Mouse (Mus musculus) CH12.LX (cell line): ENCODE results near the gene Akp3. TPM values are rescaled to one million over a fixed set of nuclear protein-coding genes. Genes with fewer than 3 reads are reported as not detected.

Source experiments
- DNase-seq: peaks from one replicate; pipeline ENCODE4 v3.0.0-alpha.2; 2013; ENCODE audit errors: extremely low read depth
- H3K27ac ChIP-seq: 2 replicates; pipeline ENCODE4 v1.5.1; 2012; ENCODE audit warnings: low read depth, mild to moderate bottlenecking, control low read depth, moderate library complexity; ENCODE audit not compliant: insufficient read depth
- H3K27me3 ChIP-seq: replicated peaks from 2 replicates; pipeline ENCODE3; 2012; ENCODE audit warnings: inconsistent platforms
- H3K36me3 ChIP-seq, 2 experiments: replicated peaks in 1 of 2; 2 replicates each; pipeline versions ENCODE3 to v1.6.1; 2012; ENCODE audit warnings: inconsistent platforms in 1 of 2, low read length in 1 of 2, mild to moderate bottlenecking in 1 of 2, mixed read lengths in 1 of 2, moderate library complexity in 1 of 2; ENCODE audit not compliant: control insufficient read depth in 1 of 2, insufficient read depth in 1 of 2
- H3K4me1 ChIP-seq, 2 experiments: 2 replicates each; pipeline ENCODE4 v1.6.1; 2012; ENCODE audit warnings: inconsistent platforms in 1 of 2, moderate library complexity in 1 of 2; ENCODE audit not compliant: insufficient read depth in 2 of 2, control insufficient read depth in 1 of 2
- H3K4me2 ChIP-seq: 2 replicates; pipeline ENCODE4 v1.6.1; 2012; ENCODE audit warnings: low read depth, mild to moderate bottlenecking, control low read depth; ENCODE audit not compliant: poor library complexity, insufficient read depth, severe bottlenecking
- H3K4me3 ChIP-seq, 3 experiments: fragments of 150-350 bp in 1 of 3; sonication (generic) in 1 of 3; replicated peaks in 1 of 3; 2 replicates each; pipeline versions ENCODE3 to v1.5.1; 2011 to 2012; ENCODE audit warnings: low read depth in 2 of 3, low read length in 2 of 3, mild to moderate bottlenecking in 2 of 3, moderate library complexity in 2 of 3, control low read depth in 1 of 3, improper control_type of control experiment in 1 of 3, inconsistent platforms in 1 of 3, mixed read lengths in 1 of 3; ENCODE audit not compliant: poor library complexity in 1 of 3
- H3K79me2 ChIP-seq: replicated peaks from 2 replicates; pipeline ENCODE4 v1.6.1; 2012; ENCODE audit warnings: mild to moderate bottlenecking, moderate library complexity; ENCODE audit not compliant: control insufficient read depth, poor library complexity, insufficient read depth, severe bottlenecking; ENCODE audit errors: extremely low read depth
- H3K9ac ChIP-seq: 2 replicates; pipeline ENCODE4 v1.6.1; 2012; ENCODE audit warnings: low read depth, mild to moderate bottlenecking, control low read depth, moderate library complexity; ENCODE audit not compliant: insufficient read depth
- H3K9me3 ChIP-seq: replicated peaks from 2 replicates; pipeline ENCODE3; 2012; ENCODE audit warnings: low read length, inconsistent platforms, mixed read lengths
- BHLHE40 ChIP-seq: IDR thresholded peaks from 2 replicates; pipeline ENCODE4 v1.6.1; 2011; ENCODE audit warnings: mild to moderate bottlenecking, low read depth, low read length, improper control_type of control experiment
- E2F4 ChIP-seq: IDR thresholded peaks from 2 replicates; pipeline ENCODE4 v1.6.1; 2011; ENCODE audit warnings: low read depth, low read length, improper control_type of control experiment; ENCODE audit not compliant: insufficient replicate concordance
- HCFC1 ChIP-seq: IDR thresholded peaks from 2 replicates; pipeline ENCODE4 v1.6.1; 2012; ENCODE audit warnings: low read depth, mild to moderate bottlenecking, inconsistent platforms, low read length, improper control_type of control experiment
- IRF4 ChIP-seq: IDR thresholded peaks from 2 replicates; pipeline ENCODE4 v1.6.1; 2014; ENCODE audit warnings: low read depth, mild to moderate bottlenecking, inconsistent platforms, low read length, improper control_type of control experiment
- JUN ChIP-seq: IDR thresholded peaks from 2 replicates; pipeline ENCODE4 v1.6.1; 2011; ENCODE audit warnings: low read depth, mild to moderate bottlenecking, low read length, improper control_type of control experiment, moderate library complexity; ENCODE audit not compliant: insufficient read depth
- MEF2A ChIP-seq: IDR thresholded peaks from 2 replicates; pipeline ENCODE4 v1.6.1; 2014; ENCODE audit warnings: low read depth, mild to moderate bottlenecking, inconsistent platforms, low read length, improper control_type of control experiment, borderline replicate concordance
- NRF1 ChIP-seq: IDR thresholded peaks from 2 replicates; pipeline ENCODE4 v1.6.1; 2014; ENCODE audit warnings: low read depth, mild to moderate bottlenecking, inconsistent platforms, low read length, improper control_type of control experiment, moderate library complexity
- POLR2A ChIP-seq: IDR thresholded peaks from 2 replicates; pipeline ENCODE4 v1.6.1; 2011; ENCODE audit warnings: low read depth, mild to moderate bottlenecking, improper control_type of control experiment, low read length
- RAD21 ChIP-seq: IDR thresholded peaks from 2 replicates; pipeline ENCODE4 v1.6.1; 2011; ENCODE audit warnings: low read depth, mild to moderate bottlenecking, low read length, improper control_type of control experiment, moderate library complexity
- SMC3 ChIP-seq: IDR thresholded peaks from 2 replicates; pipeline ENCODE4 v1.6.1; 2011; ENCODE audit warnings: low read depth, low read length, improper control_type of control experiment
- TBP ChIP-seq: conservative IDR thresholded peaks from 2 replicates; pipeline ENCODE4 v1.6.1; 2011; ENCODE audit warnings: low read depth, low read length, improper control_type of control experiment
- TCF12 ChIP-seq: IDR thresholded peaks from 2 replicates; pipeline ENCODE4 v1.6.1; 2014; ENCODE audit warnings: low read depth, mild to moderate bottlenecking, inconsistent platforms, low read length, improper control_type of control experiment
- USF1 ChIP-seq: IDR thresholded peaks from 2 replicates; pipeline ENCODE4 v1.6.1; 2014; ENCODE audit warnings: low read depth, mild to moderate bottlenecking, inconsistent platforms, low read length, improper control_type of control experiment
- ZKSCAN1 ChIP-seq: IDR thresholded peaks from 2 replicates; pipeline ENCODE4 v1.6.1; 2012; ENCODE audit warnings: low read depth, inconsistent platforms, low read length, improper control_type of control experiment, borderline replicate concordance
- dilution Hi-C: fragments of 300-500 bp; cut with MboI; formaldehyde crosslinking; loops from 2 replicates; pipeline ENCODE4 v1.14.3; 2020; ENCODE audit warnings: low sequenced_read_pairs; ENCODE audit not compliant: extremely low pct_unique_long_range_greater_than_20kb, extremely low pct_ligation_motif_present
- in situ Hi-C: fragments of 300-500 bp; cut with MboI; formaldehyde crosslinking; loops from 3 replicates; pipeline ENCODE4 v1.14.3; 2019; ENCODE audit warnings: low sequenced_read_pairs, low pct_ligation_motif_present, low pct_unique_long_range_greater_than_20kb, mixed read lengths
- polyA plus RNA-seq: library from polyadenylated mRNA; unstranded; fragments of >175 nt; gene quantifications from 2 replicates; pipeline ENCODE4 v1.2.1, GENCODE M21; 2012; ENCODE audit warnings: low read depth; ENCODE audit not compliant: insufficient read length
- total RNA-seq, 2 experiments: library from RNA; depleted of rRNA; stranded (reverse); fragments of 300-350 nt in 1 of 2; fragments of >200 nt in 1 of 2; gene quantifications; 2 replicates each; pipeline ENCODE4 v1.2.3; 2012 to 2014

Gene Akp3
- total and polyA plus RNA-seq, 3 experiments, result not detected

- TF ChIP-seq MEF2A, result no peak
- no peak for TF ChIP-seq HCFC1
- TF ChIP-seq E2F4, result no peak
- no peak for TF ChIP-seq POLR2A
- no peak for TF ChIP-seq TBP
- TF ChIP-seq TCF12, result no peak
- TF ChIP-seq BHLHE40, result no peak
- TF ChIP-seq USF1, result no peak
- TF ChIP-seq JUN, result no peak
- TF ChIP-seq ZKSCAN1, result no peak
- no peak for TF ChIP-seq NRF1
- peak; percentile 89 for TF ChIP-seq RAD21
- TF ChIP-seq IRF4, result 0 out of 2 replicates have a peak, but pooled peaks have one; percentile 30
- peak; percentile 87 for TF ChIP-seq SMC3
Observed at GRCm38 (mm10) chr1:87174006-87174955, 49.5 kb downstream of the Akp3 start (continued).

- Histone ChIP-seq H3K9me3 (no peaks in the 10 kb centered on the region), H3K4me1 (peaks cover 0 to 9% of the 10 kb centered on the region in 2 experiments; a peak in 2 of 4 replicates), H3K27ac (no peak overlapping the region), H3K4me3 (no peak overlapping the region), H3K36me3 (no peaks in the 10 kb centered on the region), H3K4me2 (no peak overlapping the region), H3K27me3 (peaks cover 55% of the 10 kb centered on the region), H3K9ac (no peak overlapping the region), H3K79me2 (no peaks in the 10 kb centered on the region)
- no peak for TF ChIP-seq POLR2A
- in situ Hi-C loops, result no loop called here
- DNase-seq, result no peak
- dilution Hi-C loops, result no loop called here
Observed at GRCm38 (mm10) chr1:87175852-87176292, 51.1 kb downstream of the Akp3 start.

Other genes starting within 250 kb of the Akp3 start
- gene Alppl2, start 35.0 kb upstream of the Akp3 start, total RNA-seq (2012; rRNA removed), result not detected in 2 replicates
- gene Alppl2, start 35.0 kb upstream of the Akp3 start, total RNA-seq (2014; rRNA removed), result not detected in 2 replicates
- not detected in 2 replicates for gene Alppl2, start 35.0 kb upstream of the Akp3 start, polyA plus RNA-seq
- gene Alpi, start 23.4 kb upstream of the Akp3 start, total RNA-seq (2012; rRNA removed), result not detected in 2 replicates
- gene Alpi, start 23.4 kb upstream of the Akp3 start, total RNA-seq (2014; rRNA removed), result not detected in 2 replicates
- not detected in 2 replicates for gene Alpi, start 23.4 kb upstream of the Akp3 start, polyA plus RNA-seq
- gene Ecel1, start 31.5 kb downstream of the Akp3 start, total RNA-seq (2012; rRNA removed), result not detected in 2 replicates
- gene Ecel1, start 31.5 kb downstream of the Akp3 start, total RNA-seq (2014; rRNA removed), result not detected in 2 replicates
- not detected in 2 replicates for gene Ecel1, start 31.5 kb downstream of the Akp3 start, polyA plus RNA-seq
- gene Prss56, start 58.3 kb downstream of the Akp3 start, total RNA-seq (2012; rRNA removed), result not detected in 2 replicates
- gene Prss56, start 58.3 kb downstream of the Akp3 start, total RNA-seq (2014; rRNA removed), result not detected in 2 replicates
- not detected in 2 replicates for gene Prss56, start 58.3 kb downstream of the Akp3 start, polyA plus RNA-seq
- gene Chrnd, start 65.6 kb downstream of the Akp3 start, total RNA-seq (2012; rRNA removed), result not detected in 2 replicates
- gene Chrnd, start 65.6 kb downstream of the Akp3 start, total RNA-seq (2014; rRNA removed), result not detected in 2 replicates
- 0.13 TPM in 1 of 2 replicates, not detected in the other for gene Chrnd, start 65.6 kb downstream of the Akp3 start, polyA plus RNA-seq
- 0.04 TPM in 2 replicates for gene Chrng, start 79.7 kb downstream of the Akp3 start, total RNA-seq (2012; rRNA removed)
- not detected in 2 replicates for gene Chrng, start 79.7 kb downstream of the Akp3 start, total RNA-seq (2014; rRNA removed)
- gene Chrng, start 79.7 kb downstream of the Akp3 start, polyA plus RNA-seq, result not detected in 2 replicates
- 175 and 208 TPM in 2 replicates for gene Eif4e2, start 88.9 kb downstream of the Akp3 start, total RNA-seq (2012; rRNA removed)
- 228 and 245 TPM in 2 replicates for gene Eif4e2, start 88.9 kb downstream of the Akp3 start, total RNA-seq (2014; rRNA removed)
- 264 and 289 TPM in 2 replicates for gene Eif4e2, start 88.9 kb downstream of the Akp3 start, polyA plus RNA-seq
- gene Efhd1, start 139.4 kb downstream of the Akp3 start, total RNA-seq (2012; rRNA removed), result 0.25 and 1.2 TPM in 2 replicates
- gene Efhd1, start 139.4 kb downstream of the Akp3 start, total RNA-seq (2014; rRNA removed), result 0.12 and 0.22 TPM in 2 replicates
- 0.13 TPM in 1 of 2 replicates, not detected in the other for gene Efhd1, start 139.4 kb downstream of the Akp3 start, polyA plus RNA-seq
- 74.7 and 93.5 TPM in 2 replicates for gene Gigyf2, start 202.0 kb downstream of the Akp3 start, total RNA-seq (2012; rRNA removed)
- 84.5 and 87.3 TPM in 2 replicates for gene Gigyf2, start 202.0 kb downstream of the Akp3 start, total RNA-seq (2014; rRNA removed)
- 156 and 173 TPM in 2 replicates for gene Gigyf2, start 202.0 kb downstream of the Akp3 start, polyA plus RNA-seq